Mouse (Mus musculus): Measurements from ENCODE around the gene Rbm47.

DNA sequence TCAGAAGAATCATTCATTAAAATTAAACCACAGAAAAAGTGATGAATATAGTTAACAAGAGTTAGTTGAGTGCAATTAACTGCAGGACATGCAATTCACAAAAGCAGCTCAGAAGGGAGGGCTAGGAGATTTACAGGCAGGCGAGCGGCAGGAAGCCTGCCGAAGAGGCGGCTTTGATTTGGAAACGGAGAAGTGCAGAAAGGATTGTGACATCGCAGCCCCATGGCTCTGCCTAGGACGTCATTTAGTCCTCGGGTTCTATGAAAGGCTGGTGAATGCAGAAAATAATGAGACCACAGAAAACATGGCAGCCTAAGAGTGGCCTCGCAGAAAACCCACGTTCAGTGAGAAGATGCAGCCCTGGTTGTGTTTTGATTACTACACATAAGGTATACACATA lies 34.3 kb downstream of the Rbm47 start:
- TF ChIP-seq CTCF (conservative IDR thresholded peaks at IDR 0.05; ENCODE audit: insufficient read depth, insufficient read length, low read depth, low read length) (no peak), POLR2A (IDR thresholded peaks at IDR 0.05; ENCODE audit: low read depth, low read length) (no peak)

Data from kidney, adult 2 months (tissue).